Comparison of ENCODE assay signal across 7 mouse cellular contexts in genomic region chr10:128435186-128435823, GRCm38 (mm10). TPM values are rescaled to one million over a fixed set of nuclear protein-coding genes. Genes with fewer than 3 reads are reported as not detected.
DNase-seq lines count a peak whose midpoint lies in the region; ATAC-seq and TF ChIP-seq lines count a peak whose summit lies in the region.

No protein-coding gene starts in this region.

- no peaks in the 10 kb centered on the region for H3K9me3 ChIP-seq in heart, embryonic 16.5 days (replicated peaks; ENCODE audit: control insufficient read depth, low read length)
- H3K9me3 ChIP-seq in midbrain, embryonic 14.5 days (ENCODE audit: control insufficient read depth, low read length), result no peaks in the 10 kb centered on the region

- no peak for TF ChIP-seq CTCF in lung, adult 2 months (IDR thresholded peaks at IDR 0.05; ENCODE audit: insufficient read depth, low read length)

- H3K27me3 ChIP-seq in heart, embryonic 16.5 days (ENCODE audit: control insufficient read depth, insufficient read depth, low read length), result no peaks in the 10 kb centered on the region
- no peaks in the 10 kb centered on the region for H3K27me3 ChIP-seq in midbrain, embryonic 14.5 days (ENCODE audit: control insufficient read depth, insufficient read depth, low read length)

- WGBS in heart, embryonic 16.5 days, result 68% methylated on average over 17 of the region's 17 CpGs
- WGBS in lung, adult 2 months, result 64% methylated on average over 17 of the region's 17 CpGs
- 58% methylated on average over 17 of the region's 17 CpGs for WGBS in midbrain, embryonic 14.5 days

- no peak overlapping the region for H3K4me3 ChIP-seq in heart, embryonic 16.5 days (ENCODE audit: low read length)
- no peak overlapping the region for H3K4me3 ChIP-seq in lung, adult 2 months (replicated peaks; ENCODE audit: extremely low read depth, low read depth, low read length)
- H3K4me3 ChIP-seq in midbrain, embryonic 14.5 days (replicated peaks; ENCODE audit: low read depth, low read length), result no peak overlapping the region

- DNase-seq in right cerebral cortex, adult 18-20 months, result peak; percentile 32
- DNase-seq in right cerebral cortex, postnatal 4 days, result no peak
- peak; percentile 75 for DNase-seq in cerebellum, adult 11-12 months
- peak; percentile 35 for DNase-seq in lung, adult 2 months
- DNase-seq in testis, postnatal 14 days (ENCODE audit: low spot score), result peak; percentile 48
- no peak for DNase-seq in midbrain, embryonic 14.5 days

- no peak for TF ChIP-seq POLR2A in lung, adult 2 months (IDR thresholded peaks at IDR 0.05; ENCODE audit: borderline replicate concordance, extremely low read depth, low read depth, low read length)

- ATAC-seq in heart, embryonic 16.5 days (replicated peaks; ENCODE audit: extremely low read depth, insufficient read depth, low FRiP score), result peak; percentile 56
- no peak for ATAC-seq in midbrain, embryonic 14.5 days (ENCODE audit: low FRiP score, low TSS enrichment)

- H3K27ac ChIP-seq in heart, embryonic 16.5 days (ENCODE audit: low read length), result peak overlapping the region; percentile 82
- no peak overlapping the region for H3K27ac ChIP-seq in midbrain, embryonic 14.5 days (replicated peaks; ENCODE audit: low read depth, low read length)

- H3K4me2 ChIP-seq in heart, embryonic 16.5 days (ENCODE audit: low read depth, low read length), result no peak overlapping the region
- H3K4me2 ChIP-seq in midbrain, embryonic 14.5 days (ENCODE audit: low read length), result no peak overlapping the region

- peak overlapping the region; percentile 45 for H3K9ac ChIP-seq in heart, embryonic 16.5 days (ENCODE audit: low read length)
- no peak overlapping the region for H3K9ac ChIP-seq in midbrain, embryonic 14.5 days (replicated peaks; ENCODE audit: low read length)

- H3K36me3 ChIP-seq in heart, embryonic 16.5 days (ENCODE audit: control insufficient read depth, insufficient read depth), result peaks cover 35% of the 10 kb centered on the region
- H3K36me3 ChIP-seq in midbrain, embryonic 14.5 days (ENCODE audit: control insufficient read depth, insufficient read depth, low read length), result peaks cover 76% of the 10 kb centered on the region

- H3K4me1 ChIP-seq in heart, embryonic 16.5 days (ENCODE audit: control insufficient read depth, insufficient read depth, low read length), result peaks cover 16% of the 10 kb centered on the region
- H3K4me1 ChIP-seq in lung, adult 2 months (ENCODE audit: control insufficient read depth, insufficient read depth, low read length), result peaks cover 11% of the 10 kb centered on the region
- no peaks in the 10 kb centered on the region for H3K4me1 ChIP-seq in midbrain, embryonic 14.5 days (ENCODE audit: control insufficient read depth, insufficient read depth, low read length)

RNA-seq across cellular contexts. Expression of gene Smarcc2, which starts 23.7 kb away (rescaled TPM):
- 54.9 and 57.5 TPM in 2 replicates for polyA plus RNA-seq in heart, embryonic 16.5 days (2015; fragmentation: Nextera tagmentation; extraction: Ambion mirVana)
- 99.8 TPM in 2 replicates for polyA plus RNA-seq in lung, adult 2 months (2012; rRNA removed)
- polyA plus RNA-seq in midbrain, embryonic 14.5 days (2014; fragmentation: Nextera tagmentation; extraction: Ambion mirVana), result 172 and 229 TPM in 2 replicates

RNA-seq across cellular contexts. Expression of gene Rnf41, which starts 23.8 kb away (rescaled TPM):
- polyA plus RNA-seq in heart, embryonic 16.5 days (2015; fragmentation: Nextera tagmentation; extraction: Ambion mirVana), result 29.9 and 31.7 TPM in 2 replicates
- polyA plus RNA-seq in lung, adult 2 months (2012; rRNA removed), result 24.4 and 25.5 TPM in 2 replicates
- polyA plus RNA-seq in midbrain, embryonic 14.5 days (2014; fragmentation: Nextera tagmentation; extraction: Ambion mirVana), result 80.3 and 96.2 TPM in 2 replicates

RNA-seq across cellular contexts. Expression of gene Nabp2, which starts 24.0 kb away (rescaled TPM):
- polyA plus RNA-seq in heart, embryonic 16.5 days (2015; fragmentation: Nextera tagmentation; extraction: Ambion mirVana), result 55.9 and 60.4 TPM in 2 replicates
- 22.1 and 23.4 TPM in 2 replicates for polyA plus RNA-seq in lung, adult 2 months (2012; rRNA removed)
- 142 and 144 TPM in 2 replicates for polyA plus RNA-seq in midbrain, embryonic 14.5 days (2014; fragmentation: Nextera tagmentation; extraction: Ambion mirVana)

RNA-seq across cellular contexts. Expression of gene Slc39a5, which starts 34.3 kb away (rescaled TPM):
- 0.41 TPM in 1 of 2 replicates, not detected in the other for polyA plus RNA-seq in heart, embryonic 16.5 days (2015; fragmentation: Nextera tagmentation; extraction: Ambion mirVana)
- polyA plus RNA-seq in lung, adult 2 months (2012; rRNA removed), result 0.42 TPM in 1 of 2 replicates, not detected in the other
- polyA plus RNA-seq in midbrain, embryonic 14.5 days (2014; fragmentation: Nextera tagmentation; extraction: Ambion mirVana), result not detected in 2 replicates

RNA-seq across cellular contexts. Expression of gene Ankrd52, which starts 58.4 kb away (rescaled TPM):
- polyA plus RNA-seq in heart, embryonic 16.5 days (2015; fragmentation: Nextera tagmentation; extraction: Ambion mirVana), result 8.1 and 8.5 TPM in 2 replicates
- polyA plus RNA-seq in lung, adult 2 months (2012; rRNA removed), result 24.5 and 31.6 TPM in 2 replicates
- polyA plus RNA-seq in midbrain, embryonic 14.5 days (2014; fragmentation: Nextera tagmentation; extraction: Ambion mirVana), result 13.3 and 14.1 TPM in 2 replicates

Comparison
In these comparisons a context has a peak if more than half of its experiments do, and no peak if none do; other contexts are left out.
1. DNase-seq: peak in right cerebral cortex, adult 18-20 months (single experiment), cerebellum, adult 11-12 months (single experiment), lung, adult 2 months (single experiment) and testis, postnatal 14 days (single experiment); none in right cerebral cortex, postnatal 4 days (single experiment) and midbrain, embryonic 14.5 days (single experiment).